Mouse (Mus musculus) forebrain, embryonic 11.5 days (tissue): ENCODE results near the gene Ccdc106. TPM values are rescaled to one million over a fixed set of nuclear protein-coding genes. Genes with fewer than 3 reads are reported as not detected.

ENCODE experiments used
- ATAC-seq: fragments of 200-750 bp; cut with Nextera tagmentation; replicated peaks from 2 replicates; pipeline ENCODE4 v1.8.0; 2017; ENCODE audit warnings: moderate TSS enrichment; ENCODE audit not compliant: low FRiP score
- DNase-seq: peaks from one replicate; pipeline ENCODE4 v3.0.0-alpha.2; 2017; ENCODE audit warnings: low spot score
- H3K27ac ChIP-seq: fragments of 300-500 bp; sonication (generic); 2 replicates; pipeline ENCODE4 v1.5.1; 2014; ENCODE audit warnings: low read depth, low read length
- H3K27me3 ChIP-seq: fragments of 300-500 bp; sonication (generic); 2 replicates; pipeline ENCODE4 v1.6.1; 2014; ENCODE audit warnings: mild to moderate bottlenecking, low read length, mixed read lengths; ENCODE audit not compliant: control insufficient read depth, insufficient read depth
- H3K36me3 ChIP-seq: fragments of 300-500 bp; sonication (generic); 2 replicates; pipeline ENCODE4 v1.6.1; 2014; ENCODE audit warnings: mild to moderate bottlenecking, low read length, moderate library complexity, mixed read lengths; ENCODE audit not compliant: control insufficient read depth, insufficient read depth
- H3K4me1 ChIP-seq: fragments of 300-500 bp; sonication (generic); replicated peaks from 2 replicates; pipeline ENCODE4 v1.6.1; 2014; ENCODE audit warnings: low read length, mixed read lengths; ENCODE audit not compliant: control insufficient read depth, insufficient read depth
- H3K4me2 ChIP-seq: fragments of 300-500 bp; sonication (generic); 2 replicates; pipeline ENCODE4 v1.6.1; 2014; ENCODE audit warnings: low read depth, mild to moderate bottlenecking, low read length, moderate library complexity, mixed read lengths; ENCODE audit not compliant: severe bottlenecking
- H3K4me3 ChIP-seq: fragments of 300-500 bp; sonication (generic); 2 replicates; pipeline ENCODE4 v1.5.1; 2014; ENCODE audit warnings: low read depth, low read length
- H3K9ac ChIP-seq: fragments of 300-500 bp; sonication (generic); 2 replicates; pipeline ENCODE4 v1.6.1; 2014; ENCODE audit warnings: low read length
- H3K9me3 ChIP-seq: fragments of 300-500 bp; sonication (generic); 2 replicates; pipeline ENCODE4 v1.6.1; 2016; ENCODE audit warnings: low read length, mixed read lengths; ENCODE audit not compliant: control insufficient read depth
- WGBS: fragments of 180-500 bp; shearing (Covaris S2); extraction: QIAGEN DNeasy Blood & Tissue Kit; methylation state at CpG from one replicate; pipeline ENCODE4 v1.1.7; 2014; 5-methylcytosine and 5-hydroxymethylcytosine counted together
- polyA plus RNA-seq: library from polyadenylated mRNA; unstranded; fragments of >200 nt; fragmentation: Nextera tagmentation; extraction: Ambion mirVana; gene quantifications from 2 replicates; pipeline ENCODE4 v1.2.1, GENCODE M21; 2014

Gene Ccdc106
- polyA plus RNA-seq, 1 experiment from 2014 or later, result 7.2 TPM

DNA sequence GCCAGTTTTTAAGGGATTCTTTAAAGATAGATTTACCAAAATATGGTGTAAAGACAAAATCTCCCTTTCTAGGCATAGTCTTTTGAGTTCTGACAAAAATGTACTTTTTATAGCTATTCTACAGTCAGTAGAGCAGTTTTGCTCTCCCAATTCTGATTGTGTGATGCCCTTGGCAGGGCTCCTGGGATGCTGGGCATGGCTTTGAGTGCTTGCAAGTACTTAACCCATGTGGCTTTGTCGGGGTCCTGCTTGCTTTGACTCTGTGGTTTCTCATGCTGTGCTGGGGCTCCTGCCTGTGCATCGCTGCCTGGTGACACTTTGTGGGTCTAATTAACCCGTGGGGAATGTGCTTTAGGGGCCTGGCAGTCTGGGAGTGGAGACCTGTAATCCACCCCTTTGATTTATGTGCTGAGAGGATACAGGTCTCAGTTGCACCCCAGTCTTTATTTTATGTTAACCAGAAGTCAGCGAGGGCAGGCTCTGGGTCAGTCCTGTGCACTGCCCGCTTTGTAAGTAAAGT lies 66.6 kb downstream of the Ccdc106 start:
- DNase-seq, result no peak
- WGBS, result 85% methylated on average over 5 of the region's 5 CpGs
- no peak overlapping the region for H3K4me2 ChIP-seq
- no peaks in the 10 kb centered on the region for H3K4me1 ChIP-seq
- no peaks in the 10 kb centered on the region for H3K9me3 ChIP-seq
- peaks cover 2% of the 10 kb centered on the region; the same call in 1 of the 2 replicates for H3K36me3 ChIP-seq
- ATAC-seq, result no peak
- no peaks in the 10 kb centered on the region for H3K27me3 ChIP-seq
- H3K27ac ChIP-seq, result no peak overlapping the region
- H3K9ac ChIP-seq, result no peak overlapping the region
- H3K4me3 ChIP-seq, result no peak overlapping the region

DNA sequence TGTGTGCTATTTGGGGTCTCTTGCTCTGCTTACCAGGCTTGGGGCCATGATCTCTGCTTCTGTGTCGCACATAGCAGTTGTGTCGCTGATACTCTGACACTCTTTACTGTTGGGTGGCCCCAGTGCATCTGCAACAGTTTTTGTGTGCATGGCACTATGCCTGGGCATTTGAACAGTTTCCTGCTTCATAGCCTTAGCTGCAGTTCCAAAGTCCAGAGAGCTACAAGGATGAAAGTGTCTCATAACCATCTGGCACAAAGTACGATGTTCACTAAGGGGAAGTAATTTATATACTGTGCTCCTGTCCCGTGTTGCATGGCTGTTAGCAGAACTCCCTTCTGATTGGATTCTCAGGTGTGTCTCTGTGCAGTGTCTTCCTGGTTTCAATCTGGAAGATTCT lies 67.5 kb downstream of the Ccdc106 start:
- 89% methylated on average over 4 of the region's 4 CpGs for WGBS
- H3K9ac ChIP-seq, result no peak overlapping the region

DNA sequence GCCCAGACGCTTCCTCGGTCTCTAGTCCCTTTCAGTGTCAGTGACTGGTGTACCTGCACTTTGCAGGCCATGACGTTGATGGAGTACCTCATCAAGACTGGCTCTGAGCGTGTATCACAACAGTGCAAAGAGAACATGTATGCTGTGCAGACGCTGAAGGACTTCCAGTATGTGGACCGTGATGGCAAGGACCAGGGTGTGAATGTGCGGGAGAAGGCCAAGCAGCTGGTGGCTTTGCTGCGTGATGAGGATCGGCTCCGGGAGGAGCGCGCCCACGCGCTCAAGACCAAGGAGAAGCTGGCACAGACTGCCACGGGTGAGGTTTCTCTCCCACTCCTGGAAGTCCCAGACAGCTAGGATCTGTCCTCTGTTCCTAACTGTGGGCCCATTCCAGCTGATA lies 69.5 kb downstream of the Ccdc106 start:
- Histone ChIP-seq H3K4me2 (no peak overlapping the region), H3K4me1 (no peaks in the 10 kb centered on the region), H3K27me3 (no peaks in the 10 kb centered on the region), H3K9ac (no peak overlapping the region), H3K9me3 (no peaks in the 10 kb centered on the region), H3K36me3 (peaks cover 6% of the 10 kb centered on the region), H3K4me3 (no peak overlapping the region), H3K27ac (no peak overlapping the region)
- no peak for ATAC-seq
- 96% methylated on average over 15 of the region's 15 CpGs for WGBS
- DNase-seq, result no peak

More for the DNA sequence above, 67.5 kb downstream of the Ccdc106 start:
- Histone ChIP-seq H3K4me2 (no peak overlapping the region), H3K4me3 (no peak overlapping the region), H3K4me1 (no peaks in the 10 kb centered on the region), H3K36me3 (peaks cover 4% of the 10 kb centered on the region), H3K27me3 (no peaks in the 10 kb centered on the region), H3K9me3 (no peaks in the 10 kb centered on the region), H3K27ac (no peak overlapping the region)
- no peak for DNase-seq
- ATAC-seq, result no peak

DNA sequence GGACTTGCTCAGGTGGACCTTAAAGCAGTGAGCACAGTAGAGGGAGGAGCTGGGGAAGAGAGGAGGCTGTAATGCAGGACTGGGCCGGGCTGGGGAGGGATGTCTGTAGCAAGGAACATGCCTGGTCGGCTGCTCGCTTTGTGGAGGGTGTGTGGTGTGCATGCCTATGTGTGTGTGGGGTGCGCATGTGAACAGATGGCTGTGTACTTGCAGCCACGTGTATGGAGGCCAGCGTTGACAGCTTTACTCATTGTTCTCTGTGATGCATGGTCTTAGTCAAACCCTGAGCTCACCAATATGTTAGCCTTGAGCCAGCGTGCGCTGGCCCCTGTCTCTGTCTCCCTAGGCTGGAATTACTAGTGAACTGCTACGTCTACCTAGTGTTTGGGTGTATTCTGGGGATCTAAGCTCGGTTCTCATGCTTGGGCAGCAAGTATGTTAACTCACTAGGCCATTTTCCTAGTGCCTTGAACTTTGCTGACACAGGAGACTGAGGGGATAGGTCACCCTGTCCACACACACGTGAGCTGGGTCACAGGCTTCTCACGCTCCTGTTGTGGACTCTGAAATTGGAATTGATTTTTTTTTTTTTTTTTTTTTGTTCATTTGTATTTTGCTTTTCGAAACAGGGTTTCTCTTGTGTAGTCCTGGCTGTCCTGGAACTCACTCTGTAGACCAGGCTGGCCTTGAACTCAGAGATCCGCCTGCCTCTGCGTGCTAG lies 70.8 kb downstream of the Ccdc106 start:
- no peak overlapping the region for H3K9ac ChIP-seq
- H3K4me3 ChIP-seq, result no peak overlapping the region
- H3K9me3 ChIP-seq, result no peaks in the 10 kb centered on the region

DNA sequence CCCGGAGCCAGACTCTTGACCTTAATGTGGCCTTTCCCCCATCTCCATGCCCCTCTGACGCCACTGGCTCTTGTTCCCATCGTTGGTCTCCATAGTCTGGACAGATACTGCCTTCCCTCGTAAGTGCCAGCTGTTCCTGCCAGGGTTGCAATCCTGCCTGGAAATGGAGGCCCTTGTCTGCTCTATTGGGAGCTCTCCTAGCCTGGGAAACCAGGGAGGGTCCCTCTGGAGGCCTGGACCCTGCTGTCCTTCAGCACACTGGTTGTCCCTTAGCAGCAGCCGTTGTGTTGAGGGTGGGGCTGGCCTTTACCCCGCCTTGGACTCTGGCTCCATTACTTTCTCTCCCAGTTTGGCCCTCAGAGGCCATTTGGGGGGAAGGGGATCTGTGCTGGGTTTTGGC lies 72.0 kb downstream of the Ccdc106 start:
- H3K27ac ChIP-seq, result no peak overlapping the region
- DNase-seq (no peak), ATAC-seq (no peak)
- H3K27me3 ChIP-seq, result no peaks in the 10 kb centered on the region
- peaks cover 15% of the 10 kb centered on the region for H3K36me3 ChIP-seq
- no peak overlapping the region for H3K4me2 ChIP-seq
- WGBS, result 90% methylated on average over 6 of the region's 6 CpGs
- H3K4me3 ChIP-seq, result no peak overlapping the region
- H3K9ac ChIP-seq, result no peak overlapping the region
- H3K9me3 ChIP-seq, result no peaks in the 10 kb centered on the region
- H3K4me1 ChIP-seq, result no peaks in the 10 kb centered on the region

More for the DNA sequence above, 70.8 kb downstream of the Ccdc106 start:
- H3K27ac ChIP-seq, result no peak overlapping the region
- H3K27me3 ChIP-seq, result no peaks in the 10 kb centered on the region
- H3K4me1 ChIP-seq, result no peaks in the 10 kb centered on the region
- H3K36me3 ChIP-seq, result peaks cover 15% of the 10 kb centered on the region
- no peak overlapping the region for H3K4me2 ChIP-seq
- DNase-seq (no peak), ATAC-seq (no peak)
- 94% methylated on average over 15 of the region's 15 CpGs for WGBS

DNA sequence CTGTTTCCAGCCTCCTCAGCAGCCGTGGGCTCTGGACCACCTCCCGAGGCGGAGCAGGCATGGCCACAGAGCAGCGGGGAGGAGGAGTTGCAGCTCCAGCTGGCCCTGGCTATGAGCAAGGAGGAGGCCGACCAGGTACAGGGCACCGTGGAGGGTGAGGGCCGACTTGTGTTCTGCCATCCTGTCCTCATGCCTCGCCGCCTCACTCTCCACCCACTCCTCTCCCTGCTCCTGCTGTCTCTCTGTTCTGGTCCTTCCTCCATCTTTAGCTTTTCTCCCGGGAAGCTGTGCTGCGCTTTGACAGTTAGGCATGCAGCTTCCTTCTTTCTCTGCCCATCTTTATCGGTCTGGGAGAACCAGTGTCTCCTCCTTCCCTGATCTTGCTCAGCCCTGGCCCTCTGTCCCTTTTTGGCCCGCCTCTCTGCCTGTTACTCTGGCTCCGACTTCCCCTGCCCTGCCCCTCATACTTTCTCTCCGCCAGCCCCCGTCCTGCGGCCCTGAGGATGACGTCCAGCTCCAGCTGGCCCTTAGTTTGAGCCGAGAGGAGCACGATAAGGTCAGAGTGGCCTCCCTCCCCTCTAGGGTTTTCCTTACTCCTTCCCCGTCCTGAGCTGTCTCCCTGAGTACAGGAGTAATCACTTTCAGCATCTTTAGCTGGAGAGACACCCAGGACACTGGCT lies 72.6 kb downstream of the Ccdc106 start:
- H3K4me1 ChIP-seq, result no peaks in the 10 kb centered on the region
- peaks cover 15% of the 10 kb centered on the region for H3K36me3 ChIP-seq
- no peaks in the 10 kb centered on the region for H3K9me3 ChIP-seq
- no peak overlapping the region for H3K4me3 ChIP-seq
- no peak for DNase-seq
- 86% methylated on average over 21 of the region's 21 CpGs for WGBS
- no peaks in the 10 kb centered on the region for H3K27me3 ChIP-seq
- H3K27ac ChIP-seq, result no peak overlapping the region
- no peak overlapping the region for H3K9ac ChIP-seq
- no peak overlapping the region for H3K4me2 ChIP-seq
- no peak for ATAC-seq

DNA sequence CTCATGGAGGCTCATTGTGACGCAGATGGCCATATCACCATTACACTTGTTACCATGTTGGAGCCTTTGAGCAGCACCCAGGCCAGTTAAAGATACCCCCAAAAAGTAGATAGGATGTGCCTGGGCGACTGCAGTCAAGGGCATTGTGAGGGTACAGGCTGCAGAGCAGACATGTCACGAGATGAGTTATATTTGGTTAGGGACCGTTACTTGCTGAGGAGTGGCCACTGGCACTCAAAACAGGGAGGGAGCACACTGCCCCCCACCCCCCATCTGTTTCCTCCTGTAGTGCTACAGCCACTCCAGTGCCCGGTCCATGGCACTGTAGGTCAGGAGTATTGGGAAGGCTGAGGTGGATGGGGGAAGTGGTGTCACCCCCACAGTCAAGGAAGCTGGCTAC lies 78.4 kb downstream of the Ccdc106 start:
- H3K9me3 ChIP-seq, result no peaks in the 10 kb centered on the region
- no peak overlapping the region for H3K9ac ChIP-seq
- no peak for ATAC-seq
- WGBS, result 96% methylated on average over 5 of the region's 5 CpGs
- no peak overlapping the region for H3K27ac ChIP-seq
- H3K4me2 ChIP-seq, result no peak overlapping the region
- no peak for DNase-seq
- H3K4me3 ChIP-seq, result no peak overlapping the region
- H3K4me1 ChIP-seq, result no peaks in the 10 kb centered on the region
- peaks cover 18% of the 10 kb centered on the region; the same call in 1 of the 2 replicates for H3K36me3 ChIP-seq
- no peaks in the 10 kb centered on the region for H3K27me3 ChIP-seq

DNA sequence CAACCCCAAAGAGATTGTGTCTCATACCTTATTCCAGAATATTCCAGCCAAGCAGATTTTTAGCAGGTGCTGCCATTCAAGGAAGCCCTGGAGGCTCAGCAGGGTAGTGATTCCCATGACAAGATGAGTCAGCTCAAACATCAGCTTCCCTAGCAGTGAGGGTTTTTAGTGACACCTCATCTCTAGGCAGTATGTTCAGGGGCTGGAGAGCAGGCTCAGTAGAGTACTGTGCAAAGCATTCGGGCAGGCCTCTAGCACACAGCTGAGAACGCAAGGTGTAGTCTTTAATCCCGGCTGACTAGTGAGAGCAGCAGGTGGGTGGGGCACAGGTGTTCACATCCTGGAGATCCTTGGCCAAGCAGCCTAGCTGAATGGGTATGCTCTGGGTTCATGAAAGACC lies 79.4 kb downstream of the Ccdc106 start:
- Histone ChIP-seq H3K4me1 (no peaks in the 10 kb centered on the region), H3K4me3 (no peak overlapping the region), H3K9ac (no peak overlapping the region), H3K27me3 (no peaks in the 10 kb centered on the region), H3K36me3 (peaks cover 17% of the 10 kb centered on the region; the same call in 1 of the 2 replicates), H3K4me2 (no peak overlapping the region), H3K27ac (no peak overlapping the region), H3K9me3 (no peaks in the 10 kb centered on the region)
- 87% methylated on average over 3 of the region's 3 CpGs for WGBS
- no peak for ATAC-seq
- DNase-seq, result no peak
